Mouse (Mus musculus) thymus, postnatal 25 days (tissue): Measurements from ENCODE around the gene Tmem129.
A peak's percentile ranks its signal among the peaks of the same experiment; 100 is the strongest.

Source experiments
- DNase-seq: peaks from one replicate; pipeline ENCODE4 v3.0.0; 2022

The Tmem129 gene

DNA sequence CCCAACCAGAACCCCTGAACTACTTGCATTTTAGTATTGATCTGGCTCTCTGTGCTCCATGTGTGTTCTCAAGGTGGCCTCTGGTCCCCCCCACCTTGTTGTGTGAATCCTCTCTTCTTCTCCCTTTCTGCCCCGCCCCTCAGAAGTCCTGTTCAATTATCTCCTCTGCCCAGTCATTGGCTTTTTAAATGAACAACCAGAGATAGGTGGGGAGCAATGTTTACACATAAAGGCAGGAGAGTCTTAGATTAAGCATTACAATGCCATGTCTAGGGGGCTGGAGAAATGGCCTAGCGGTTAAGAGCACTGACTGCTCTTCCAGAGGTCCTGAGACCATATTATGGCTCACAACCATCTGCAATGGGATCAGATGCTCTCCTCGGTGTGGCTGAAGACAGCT lies 22.9 kb downstream of the Tmem129 start:
- no peak for DNase-seq

DNA sequence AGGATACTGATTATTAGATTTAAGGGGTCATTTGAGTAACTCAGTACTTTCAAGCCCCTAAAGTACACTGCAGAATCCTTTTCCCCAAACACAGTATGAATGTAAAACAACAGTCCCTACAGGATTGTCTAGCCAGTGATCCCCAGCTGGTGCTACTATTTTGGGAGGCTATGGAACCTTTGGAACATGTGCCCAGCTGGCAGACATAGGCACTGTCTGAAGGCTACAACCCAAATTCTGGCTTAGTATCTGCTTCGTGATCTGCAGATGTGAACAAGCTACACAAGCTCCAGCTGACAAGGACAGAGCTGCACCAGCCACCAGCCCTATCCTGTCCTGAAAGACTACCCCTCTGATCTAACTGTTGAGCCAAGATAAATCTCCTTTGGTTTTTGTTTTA lies 25.7 kb downstream of the Tmem129 start:
- no peak for DNase-seq

DNA sequence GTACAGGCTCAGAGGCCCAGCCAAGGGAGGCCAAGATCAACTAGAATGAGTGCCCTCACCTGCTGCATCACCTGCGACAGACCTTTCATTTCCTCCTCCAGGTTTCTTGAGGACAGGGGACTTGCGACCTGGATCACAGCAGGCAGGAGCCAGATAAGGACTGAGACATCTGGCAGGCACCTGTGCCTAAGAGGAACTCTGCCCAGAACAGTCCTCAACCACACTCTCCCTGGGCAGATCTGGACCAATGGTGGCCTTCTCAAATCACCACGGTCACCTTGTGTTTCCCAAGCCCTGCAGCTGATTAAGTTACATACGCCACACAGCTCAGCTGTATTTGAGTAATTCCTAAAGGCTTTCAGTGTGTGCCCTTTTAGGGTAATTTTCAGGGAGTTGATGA lies 27.6 kb downstream of the Tmem129 start:
- DNase-seq, result no peak

DNA sequence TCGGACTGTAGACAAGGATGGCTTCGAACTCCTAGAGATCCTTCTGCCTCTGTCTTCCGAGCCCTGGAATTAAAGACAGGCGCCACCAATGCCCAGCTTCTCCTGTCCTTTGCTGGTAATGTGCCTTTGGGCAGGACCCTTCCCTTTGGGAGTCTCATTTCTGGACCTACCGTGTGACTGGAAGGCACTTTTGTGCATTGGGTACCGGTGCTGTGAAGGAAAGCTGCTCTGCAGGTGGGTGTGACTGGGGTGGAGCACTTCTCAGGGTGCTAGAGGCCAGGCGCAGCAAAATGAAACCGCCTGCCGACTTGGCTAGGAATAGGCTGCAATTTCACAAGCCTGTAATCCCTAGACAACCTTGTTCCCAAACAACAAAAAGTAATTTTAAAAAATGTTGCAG lies 28.2 kb downstream of the Tmem129 start:
- peak; percentile 59 for DNase-seq

DNA sequence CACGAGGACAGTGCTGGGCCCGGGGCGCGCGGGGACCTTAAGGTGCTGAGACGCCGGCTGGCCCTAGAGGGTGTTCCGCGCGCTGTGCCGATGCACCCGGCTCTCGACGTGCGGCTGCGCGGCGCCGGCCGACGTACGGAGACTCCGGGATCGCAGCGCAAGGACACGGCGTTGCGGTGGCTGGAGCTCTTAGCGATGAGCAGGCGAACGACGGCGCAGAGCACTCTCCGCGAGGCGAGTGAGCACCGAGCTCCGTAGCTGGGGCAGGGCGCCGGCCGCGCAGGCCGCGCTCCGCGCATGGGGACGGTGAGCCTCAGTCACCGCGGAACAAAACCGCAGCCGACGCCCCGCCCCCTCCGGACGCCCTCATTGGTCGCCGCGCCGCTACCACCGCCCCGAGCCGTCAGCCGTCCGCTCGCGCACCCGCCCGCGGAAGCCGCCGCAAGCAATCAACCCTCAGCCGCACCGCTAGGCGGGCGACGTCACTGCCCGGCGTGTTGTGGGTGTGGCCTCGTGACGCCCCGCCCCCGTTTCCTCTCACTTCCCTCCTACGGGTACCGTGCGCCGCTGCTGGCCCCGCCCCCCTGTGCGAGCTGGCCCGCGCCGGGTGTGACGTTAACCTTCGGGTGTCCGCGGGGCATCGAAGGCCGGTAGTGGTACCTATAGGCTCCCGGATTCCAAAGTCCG lies 28.8 kb downstream of the Tmem129 start, which contains the start of the genes Fam53a and Gm9903:
TSS of gene Fam53a (minus strand) at position 335 of the 687 bp plus-strand sequence.
TSS of gene Gm9903 (plus strand) at position 625 of the 687 bp plus-strand sequence.
- DNase-seq, result peak; percentile 100

DNA sequence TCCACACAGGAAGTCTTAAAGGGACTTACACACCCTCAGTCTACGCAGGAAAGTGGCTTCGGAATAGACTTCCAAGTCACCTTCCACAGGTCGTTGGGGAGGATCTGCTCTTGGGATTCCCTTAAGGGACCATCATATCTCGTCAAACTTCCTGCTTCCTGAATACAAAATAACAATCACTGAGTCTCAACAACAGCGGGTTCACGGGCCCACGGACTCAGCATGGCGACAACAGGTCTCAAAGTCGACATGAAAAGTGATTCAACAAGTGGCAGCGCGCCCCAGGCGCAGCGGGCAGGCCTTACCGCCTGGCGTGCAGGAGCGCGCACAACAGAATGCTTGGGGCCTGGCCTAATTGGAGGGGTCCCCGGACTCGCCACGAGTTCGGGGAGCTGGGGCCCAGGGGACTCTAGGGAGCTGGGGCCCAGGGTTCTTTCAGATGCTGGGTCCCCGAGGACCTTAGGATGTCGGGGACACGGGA lies 29.4 kb downstream of the Tmem129 start:
- peak; percentile 74 for DNase-seq

DNA sequence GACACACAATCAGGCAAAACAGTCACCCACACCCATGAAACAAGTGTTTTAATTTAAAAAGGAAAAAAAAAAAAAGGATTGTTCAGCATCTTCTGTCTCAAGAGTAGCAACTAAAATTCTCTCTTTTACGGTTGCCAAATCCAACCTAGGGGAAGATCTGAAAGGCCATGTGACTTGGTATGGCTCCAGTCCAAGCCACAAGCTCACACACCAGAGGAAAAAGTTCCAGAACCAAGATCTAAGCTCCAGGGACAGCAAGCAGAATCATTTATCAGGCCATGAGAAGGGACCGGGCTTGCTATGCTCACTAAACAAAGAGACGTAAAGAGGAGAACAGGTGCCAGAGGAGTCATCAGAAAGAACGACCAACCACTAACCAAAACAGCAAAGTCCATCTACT lies 30.2 kb downstream of the Tmem129 start:
- peak; percentile 9 for DNase-seq

DNA sequence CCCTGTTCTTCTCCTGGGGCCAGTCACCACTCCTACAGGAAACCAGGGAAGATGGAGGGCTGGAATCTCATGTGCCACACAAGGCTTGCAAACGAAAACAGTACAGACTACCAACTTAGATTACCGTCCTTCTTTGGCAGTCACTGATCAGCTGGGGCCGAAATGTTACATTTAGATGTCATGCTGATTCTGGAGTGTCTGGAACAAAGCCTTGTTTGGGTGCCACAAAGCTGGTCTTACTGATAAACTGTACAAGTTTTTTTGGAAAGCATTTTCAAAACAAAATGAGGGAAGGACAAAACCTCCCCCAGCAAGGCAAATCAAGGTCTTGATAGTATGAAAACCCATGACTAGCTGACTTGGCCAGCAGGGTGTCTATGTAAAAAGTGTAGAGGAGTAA lies 34.5 kb downstream of the Tmem129 start:
- no peak for DNase-seq

DNA sequence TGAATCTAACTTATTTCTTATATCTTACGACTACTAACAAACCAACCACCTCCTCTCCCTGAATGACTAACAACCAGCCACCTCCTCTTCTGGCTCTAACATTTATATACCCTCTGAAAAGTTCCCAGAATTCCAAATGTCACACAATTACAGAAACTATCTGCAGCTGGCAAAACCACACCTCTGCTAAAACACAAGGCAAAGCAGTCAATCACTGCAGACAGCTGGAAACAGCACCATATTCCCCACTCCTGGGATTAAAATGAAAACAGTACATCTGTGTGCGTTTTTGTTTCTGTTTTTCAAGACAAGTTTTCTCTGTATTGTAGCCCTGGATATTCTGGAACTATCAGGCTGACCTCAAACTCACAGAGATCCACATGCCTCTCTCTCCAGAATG lies 35.5 kb downstream of the Tmem129 start:
- DNase-seq, result no peak

DNA sequence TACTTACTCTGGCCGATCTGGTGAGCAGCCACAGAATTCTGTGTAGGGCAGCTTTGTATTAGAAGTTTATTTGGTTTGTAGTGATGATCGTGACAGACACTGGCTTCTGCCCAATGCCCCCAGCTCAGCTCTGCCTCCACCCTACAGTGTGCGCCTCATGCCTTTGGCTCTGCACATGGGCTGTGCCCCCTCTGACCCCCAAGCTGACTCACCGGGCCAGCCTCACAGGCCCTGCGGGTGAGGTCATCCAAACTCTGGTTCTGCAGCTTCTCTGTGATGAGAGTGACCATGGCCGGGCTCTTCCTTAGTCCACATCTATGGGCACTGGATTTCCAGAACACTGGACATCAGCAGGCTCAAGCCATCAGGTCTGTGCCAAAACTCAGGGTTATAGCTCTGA lies 43.8 kb downstream of the Tmem129 start:
- DNase-seq, result no peak

DNA sequence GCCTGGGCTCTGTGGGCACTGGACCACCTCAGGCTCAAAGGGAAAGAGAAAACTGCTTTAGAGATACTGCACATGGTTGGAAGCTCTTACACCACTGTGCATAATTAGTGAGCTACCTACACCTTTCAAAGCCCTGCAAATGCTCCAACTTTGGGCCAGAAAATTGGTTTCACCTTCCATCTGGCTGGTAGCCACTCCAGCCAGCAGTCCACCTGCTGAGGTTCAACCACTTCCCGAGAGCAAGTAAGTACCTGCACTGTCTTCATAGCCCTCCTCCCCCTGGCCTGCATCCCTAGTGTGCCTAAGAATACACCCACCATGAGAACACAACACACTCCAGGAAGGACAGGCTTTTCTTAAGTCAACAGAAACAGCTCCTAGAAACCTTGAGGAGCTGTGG lies 46.4 kb downstream of the Tmem129 start:
- no peak for DNase-seq

DNA sequence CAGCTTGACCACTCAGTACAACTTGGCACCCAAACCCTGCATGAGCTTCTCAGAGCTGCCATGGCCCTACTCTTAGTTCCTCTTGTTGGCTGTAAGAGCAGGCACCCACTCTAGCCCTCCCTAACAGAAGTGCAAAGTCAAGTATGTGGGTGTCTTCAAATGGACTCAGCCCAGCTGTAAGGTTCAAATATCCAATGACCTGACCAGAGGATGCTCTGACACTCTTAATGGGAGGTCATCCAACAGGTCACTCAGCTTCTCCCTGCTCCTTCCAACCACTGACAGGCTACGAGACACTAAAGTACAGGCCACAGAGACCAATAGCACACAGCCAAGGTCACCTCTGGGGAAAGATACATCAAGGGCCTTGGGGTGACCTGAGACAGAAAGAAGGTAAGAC lies 49.0 kb downstream of the Tmem129 start:
- DNase-seq, result no peak

DNA sequence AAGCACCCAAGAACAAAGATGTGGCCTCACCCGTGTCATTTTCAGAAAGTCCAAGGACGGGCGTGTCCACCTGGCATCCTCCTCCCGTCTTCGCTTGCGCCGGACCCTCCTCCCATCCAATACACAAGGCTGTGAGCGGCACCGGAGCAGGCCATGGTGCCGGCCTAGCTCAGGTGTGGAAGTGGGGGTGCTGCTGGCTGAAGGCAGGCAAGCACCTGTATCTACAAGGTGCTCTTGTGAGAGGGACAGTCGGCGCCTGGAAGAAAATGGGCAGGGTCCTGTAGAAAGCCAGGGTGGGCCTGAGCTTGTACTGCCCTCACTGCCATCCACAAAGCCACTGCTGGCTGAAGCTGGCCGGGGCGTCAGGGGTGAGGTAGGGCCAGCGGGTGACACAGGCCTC lies 50.8 kb downstream of the Tmem129 start:
- DNase-seq, result no peak

DNA sequence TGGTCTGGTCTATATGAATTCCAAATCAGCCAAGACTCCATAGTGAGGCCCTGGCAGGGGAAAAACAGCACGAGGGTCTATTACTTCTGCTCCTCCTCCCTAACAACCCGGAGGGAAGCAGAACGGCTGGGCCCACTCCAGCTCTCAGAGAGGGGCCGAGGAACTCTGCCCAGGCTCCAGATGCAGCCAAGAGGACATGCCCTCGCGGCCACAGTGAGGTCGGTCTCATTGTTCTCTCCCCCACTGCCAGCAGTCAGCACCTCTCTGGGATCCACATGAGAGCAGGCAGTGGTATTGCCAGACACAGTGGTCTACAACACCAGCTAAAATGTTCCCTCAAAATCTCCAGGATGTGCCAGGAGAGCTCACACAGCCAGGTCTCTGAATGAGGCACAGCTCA lies 51.6 kb downstream of the Tmem129 start:
- no peak for DNase-seq

DNA sequence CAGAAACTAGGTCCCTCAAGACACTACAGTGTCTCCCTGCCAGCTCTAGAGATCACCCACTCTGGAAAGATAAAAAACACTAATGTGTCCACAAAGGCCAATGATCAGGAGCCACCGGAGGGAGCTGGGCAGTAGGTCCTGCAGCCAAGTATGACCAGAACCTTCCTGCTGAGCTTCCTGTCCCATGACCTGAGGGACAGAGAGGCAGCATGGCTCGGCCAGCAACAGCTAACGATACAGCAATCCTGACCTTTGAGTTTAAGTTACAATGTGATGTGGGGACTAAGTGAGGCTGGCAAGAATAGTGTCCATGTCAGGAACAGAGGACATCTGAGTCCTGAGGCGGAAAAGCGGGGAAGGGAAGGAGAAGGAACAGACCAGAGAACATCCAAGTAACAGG lies 52.9 kb downstream of the Tmem129 start:
- DNase-seq, result no peak
